Mouse (Mus musculus) cerebellum, adult 11-12 months (tissue): ENCODE results near the gene Tvp23a.

Experiments
- DNase-seq: peaks from one replicate; pipeline ENCODE4 v3.0.0; 2022

The Tvp23a gene

DNA sequence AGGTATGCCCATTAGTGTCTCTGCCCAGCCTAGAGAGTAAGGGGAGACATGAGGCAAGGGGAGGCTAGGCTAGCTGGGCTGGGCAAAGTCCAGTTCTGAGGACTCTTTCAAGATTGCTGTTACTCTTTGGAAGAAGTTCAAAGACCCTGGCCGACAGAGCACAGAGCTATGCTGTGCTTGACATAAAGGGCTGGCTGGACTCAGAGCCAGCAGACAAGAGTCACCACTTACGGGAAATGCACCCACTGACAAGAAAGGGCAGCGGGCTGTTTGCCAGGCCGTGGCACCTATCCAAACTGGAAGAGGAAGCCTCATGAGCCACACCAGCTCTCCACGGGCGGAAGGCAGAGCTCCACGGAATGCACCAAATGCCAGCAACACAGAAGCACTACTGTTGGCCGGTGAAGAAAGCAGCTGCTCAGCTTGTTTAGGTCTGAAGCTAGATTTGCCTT lies 5.3 kb upstream of the Tvp23a start:
- DNase-seq, result peak; percentile 45

DNA sequence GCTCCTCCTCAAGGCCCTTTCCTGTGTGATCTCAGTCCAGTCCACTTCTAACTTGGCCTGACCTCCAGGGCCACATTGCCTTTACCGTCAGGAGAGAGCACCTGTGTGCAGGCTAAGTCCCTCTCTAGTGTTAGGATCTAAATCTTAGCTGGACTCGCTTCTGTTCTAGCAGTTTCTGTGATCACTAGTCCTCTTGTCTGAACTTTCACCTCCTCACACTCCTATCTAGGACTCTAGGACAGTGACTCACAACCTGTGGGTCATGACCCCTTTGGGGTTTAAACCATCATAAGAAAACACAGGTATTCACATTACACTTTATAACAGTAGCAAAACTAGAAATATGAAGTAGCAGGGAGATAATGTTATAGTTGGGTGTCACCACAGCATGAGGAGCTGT lies 4.7 kb upstream of the Tvp23a start:
- no peak for DNase-seq

DNA sequence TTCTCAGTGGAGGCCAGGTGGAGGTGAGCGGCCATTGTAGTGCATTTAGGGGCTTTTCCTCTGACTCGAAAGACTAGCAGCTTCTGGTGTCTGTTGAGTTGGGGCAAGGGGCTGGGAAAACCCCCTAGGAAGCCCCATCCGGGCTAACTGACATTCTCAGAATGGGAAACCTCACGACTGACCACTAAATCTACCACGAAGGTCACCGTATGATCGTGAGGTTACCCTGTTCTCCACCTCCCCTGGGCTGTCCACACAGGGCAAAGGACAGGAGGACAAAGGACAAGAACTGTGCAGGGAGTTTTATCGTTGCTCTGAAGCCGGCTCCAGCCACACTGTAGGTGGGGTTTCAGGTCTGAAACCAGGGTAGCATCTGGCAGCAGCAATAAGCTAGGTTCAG lies 1.8 kb upstream of the Tvp23a start:
- DNase-seq, result no peak

DNA sequence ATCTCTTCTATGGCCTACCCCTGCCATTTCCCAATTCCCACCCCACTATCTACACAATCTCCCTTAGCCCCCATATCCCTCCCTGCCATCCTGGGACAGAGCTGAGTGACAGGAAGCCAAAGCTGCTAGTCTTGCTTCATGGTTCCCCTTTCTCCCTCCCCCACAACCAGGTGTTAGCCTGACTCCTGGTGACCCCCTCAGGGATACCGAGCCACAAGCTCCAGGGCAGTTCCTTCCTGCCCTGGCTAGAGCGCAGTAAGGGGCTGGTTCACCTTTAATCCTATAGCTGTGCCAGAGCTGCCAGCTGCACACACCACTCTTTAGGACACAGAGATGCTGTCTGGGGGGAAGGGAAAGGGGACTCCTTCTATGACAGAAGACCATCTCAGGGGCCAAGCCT lies 619 bp upstream of the Tvp23a start:
- no peak for DNase-seq

GRCm38 (mm10) chr16:10446573-10447263 lies 444 bp downstream of the Tvp23a start:
- DNase-seq, result no peak

DNA sequence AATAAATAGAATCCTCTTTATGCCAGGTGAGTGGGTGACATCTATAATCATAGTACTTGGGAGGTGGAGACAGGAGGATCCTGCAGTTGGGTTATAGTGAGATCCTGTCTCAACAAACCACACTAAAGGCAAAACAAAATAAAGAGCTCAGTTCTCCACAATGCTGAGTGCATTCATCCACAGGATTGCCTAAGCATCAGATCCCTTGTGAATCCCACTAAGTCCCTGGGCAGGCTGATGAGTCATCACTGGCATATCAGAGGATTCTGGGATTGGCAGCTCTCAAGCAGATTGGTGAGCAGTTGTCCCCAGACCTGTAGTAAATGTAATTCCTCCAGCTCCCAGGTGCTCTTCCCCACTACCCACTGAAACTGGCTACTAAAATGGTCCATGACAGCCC lies 3.4 kb downstream of the Tvp23a start:
- no peak for DNase-seq

- DNase-seq, result no peak
Measured at GRCm38 (mm10) chr16:10441761-10442160, 5.4 kb downstream of the Tvp23a start.

DNA sequence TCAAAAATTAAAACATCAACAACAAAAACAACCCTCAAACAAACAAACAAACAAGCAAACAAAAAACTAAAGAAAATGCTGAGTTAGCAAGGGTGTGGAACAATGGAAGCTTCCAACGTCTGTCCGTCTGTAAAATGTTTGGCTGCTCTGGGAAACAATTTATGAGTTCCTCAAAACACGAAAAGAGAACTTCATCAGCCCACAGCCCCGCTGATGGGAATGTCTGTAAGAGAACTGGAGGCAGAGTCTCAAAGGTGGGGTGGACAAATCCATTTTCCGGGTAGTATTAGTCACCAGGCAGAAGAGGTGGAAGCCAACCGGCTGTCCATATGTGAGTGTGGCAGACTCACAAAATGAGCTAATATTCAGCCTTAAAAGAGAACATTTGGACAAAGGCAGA lies 5.8 kb downstream of the Tvp23a start:
- DNase-seq, result no peak

- DNase-seq, result no peak
Measured at GRCm38 (mm10) chr16:10438055-10438454, 9.1 kb downstream of the Tvp23a start.

GRCm38 (mm10) chr16:10436166-10436565 lies 11.0 kb downstream of the Tvp23a start:
- DNase-seq, result no peak

- no peak for DNase-seq
Measured at GRCm38 (mm10) chr16:10433344-10433743, 13.8 kb downstream of the Tvp23a start.

DNA sequence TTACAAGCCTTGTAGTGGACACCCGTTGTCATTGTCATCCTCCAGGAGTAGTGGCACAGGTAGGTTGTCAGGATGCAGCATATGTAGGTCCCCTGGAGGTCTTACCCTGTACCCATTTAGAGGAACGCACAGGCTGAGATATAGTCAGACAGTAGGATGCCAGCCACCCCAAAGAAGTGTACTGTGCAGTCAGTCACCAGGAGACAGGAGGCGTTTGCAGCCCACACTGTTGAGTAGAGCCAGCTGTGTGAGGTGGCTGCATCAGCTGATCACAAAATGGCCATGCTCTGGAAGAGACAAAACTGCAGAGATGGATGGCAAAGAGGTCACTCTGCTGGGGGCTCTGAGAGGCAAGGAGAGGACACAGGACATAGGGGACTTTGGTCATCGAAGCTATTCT lies 14.8 kb downstream of the Tvp23a start:
- no peak for DNase-seq

DNA sequence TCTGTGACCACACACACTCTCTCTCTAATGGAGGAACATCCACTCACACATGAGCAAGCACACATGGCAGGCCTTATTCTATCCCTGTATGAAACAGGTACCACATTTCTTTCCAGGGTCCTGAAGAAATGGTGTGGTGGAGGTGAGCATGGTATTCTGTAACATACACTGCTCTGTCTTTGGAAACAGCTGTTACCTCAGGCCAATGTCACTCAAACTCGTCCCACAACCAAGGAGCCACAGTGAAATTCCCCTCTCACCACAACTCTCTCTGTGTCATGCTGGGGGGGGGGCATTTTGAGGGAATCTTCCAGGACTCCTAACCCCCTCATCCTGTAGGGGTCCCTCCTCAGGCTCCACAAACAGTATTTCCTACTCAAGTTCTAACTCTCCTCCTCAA lies 15.3 kb downstream of the Tvp23a start:
- no peak for DNase-seq

GRCm38 (mm10) chr16:10420447-10421054 lies 26.6 kb downstream of the Tvp23a start:
- DNase-seq, result no peak

- no peak for DNase-seq
Measured at GRCm38 (mm10) chr16:10417723-10418259, 29.4 kb downstream of the Tvp23a start.

- DNase-seq, result peak; percentile 23
Measured at GRCm38 (mm10) chr16:10416866-10417265, 30.3 kb downstream of the Tvp23a start.

DNA sequence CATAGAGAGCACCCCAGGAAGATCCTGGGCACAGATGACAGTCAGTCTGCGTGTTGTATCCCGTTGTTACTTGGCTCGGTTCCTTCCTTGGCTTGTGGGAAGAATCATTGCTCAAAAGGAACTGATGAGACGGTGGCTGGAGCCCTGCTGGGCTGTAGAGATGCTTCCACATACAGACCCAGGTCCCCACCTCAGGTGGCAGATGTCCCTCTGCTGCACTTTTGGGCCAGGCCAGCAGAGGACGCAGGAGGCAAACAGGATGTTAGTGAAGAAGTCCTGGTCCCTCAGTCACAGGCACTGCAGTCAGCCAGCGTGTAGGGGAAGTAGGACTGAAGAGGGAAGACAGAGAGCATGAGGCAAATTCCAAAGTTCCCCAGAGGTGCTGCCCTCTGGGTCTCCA lies 31.2 kb downstream of the Tvp23a start:
- DNase-seq, result peak; percentile 88

- DNase-seq, result peak; percentile 95
Measured at GRCm38 (mm10) chr16:10411764-10412746, 35.1 kb downstream of the Tvp23a start, which contains the start of gene Nubp1. Gene Nubp1, plus strand, starts transcription at chr16:10411948.

- peak; percentile 58 for DNase-seq
Measured at GRCm38 (mm10) chr16:10399160-10399559, 48.0 kb downstream of the Tvp23a start.

DNA sequence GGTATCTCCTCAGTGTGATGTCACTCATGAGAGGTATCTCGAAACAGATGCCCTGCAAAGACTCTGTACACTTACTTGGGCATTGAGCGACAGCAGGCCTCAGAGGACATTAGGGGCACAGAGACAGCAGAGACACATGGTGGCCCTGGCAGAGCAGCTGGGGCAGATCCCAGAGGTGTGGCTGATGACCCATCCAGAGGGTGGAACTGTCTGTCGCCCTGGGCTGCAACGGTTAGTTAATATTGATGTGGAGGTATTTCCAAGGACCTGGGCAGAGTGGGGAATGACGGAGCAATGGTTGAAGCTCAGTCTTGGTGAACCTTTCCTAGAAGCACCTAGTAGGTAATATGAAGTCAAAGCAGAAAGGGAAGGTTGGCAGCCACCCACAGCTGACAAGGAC lies 48.4 kb downstream of the Tvp23a start:
- DNase-seq, result no peak

DNA sequence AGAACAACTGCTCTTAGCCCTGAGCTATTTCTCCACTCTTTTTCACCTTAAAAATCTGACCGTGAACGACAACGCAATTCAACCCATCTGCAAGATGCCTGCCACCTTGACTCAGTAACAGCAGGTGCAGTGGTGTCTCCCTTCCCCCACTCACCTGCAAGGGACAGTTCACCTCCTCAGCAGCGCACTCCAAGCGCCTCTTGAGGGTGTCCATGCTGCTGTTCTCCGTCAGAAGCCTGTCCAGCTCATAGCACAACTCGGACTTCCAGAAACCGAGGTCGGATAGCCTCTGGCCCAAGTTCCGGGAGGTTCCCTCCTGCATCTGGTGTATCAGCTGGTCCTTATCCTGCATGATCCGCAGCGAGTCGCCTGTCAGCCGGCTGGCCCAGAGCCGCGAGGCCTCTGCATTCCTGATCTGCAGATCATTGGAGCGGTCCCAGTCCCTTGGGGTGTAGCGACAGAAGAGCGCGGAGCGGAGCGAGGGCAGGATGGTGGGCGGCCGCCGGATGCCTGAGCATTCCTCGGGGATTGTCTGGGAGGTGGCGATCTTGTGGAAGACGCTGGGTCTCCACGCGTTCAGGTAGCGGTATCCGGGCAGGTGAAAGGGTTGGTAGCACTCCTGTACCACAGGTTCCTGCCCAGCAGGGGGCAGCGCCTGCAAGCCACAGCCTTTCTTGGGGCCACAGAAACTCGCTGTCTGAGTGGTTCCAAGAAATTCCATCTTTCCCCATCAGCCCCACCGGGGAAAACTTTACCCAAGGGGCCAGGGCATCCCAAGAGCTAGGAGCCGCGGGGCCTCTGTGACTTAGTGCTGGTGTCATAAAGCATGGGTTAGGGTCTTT lies 52.2 kb downstream of the Tvp23a start, which contains the start of gene Tekt5:
TSS of gene Tekt5 (minus strand) at position 792 of the 842 bp plus-strand sequence.
- DNase-seq, result peak; percentile 32

DNA sequence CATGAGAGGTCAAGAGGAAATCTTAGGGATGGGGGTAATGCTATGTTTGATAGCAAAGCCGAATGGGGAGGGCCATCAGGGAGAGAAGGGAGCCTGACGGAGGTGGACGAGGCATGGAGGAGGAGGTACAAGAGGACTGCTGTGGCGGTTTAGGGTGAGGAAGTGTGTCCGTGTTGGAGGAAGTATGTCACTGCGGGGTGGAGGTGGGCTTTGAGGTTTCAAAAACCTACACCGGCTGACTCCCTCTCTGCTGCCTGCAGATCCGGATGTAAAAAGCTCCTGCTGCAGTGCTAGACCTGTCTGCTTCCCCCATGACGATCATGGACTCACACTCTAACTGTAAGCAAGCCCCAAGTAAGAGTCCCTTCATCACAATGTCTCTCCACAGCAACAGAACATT lies 54.6 kb downstream of the Tvp23a start:
- DNase-seq, result no peak
